Mouse (Mus musculus): ENCODE data around the gene Znrf3. TPM values are rescaled to one million over a fixed set of nuclear protein-coding genes. Genes with fewer than 3 reads are reported as not detected.

Gene Znrf3
- polyA plus RNA-seq, 1 experiment = 2.3 TPM

DNA sequence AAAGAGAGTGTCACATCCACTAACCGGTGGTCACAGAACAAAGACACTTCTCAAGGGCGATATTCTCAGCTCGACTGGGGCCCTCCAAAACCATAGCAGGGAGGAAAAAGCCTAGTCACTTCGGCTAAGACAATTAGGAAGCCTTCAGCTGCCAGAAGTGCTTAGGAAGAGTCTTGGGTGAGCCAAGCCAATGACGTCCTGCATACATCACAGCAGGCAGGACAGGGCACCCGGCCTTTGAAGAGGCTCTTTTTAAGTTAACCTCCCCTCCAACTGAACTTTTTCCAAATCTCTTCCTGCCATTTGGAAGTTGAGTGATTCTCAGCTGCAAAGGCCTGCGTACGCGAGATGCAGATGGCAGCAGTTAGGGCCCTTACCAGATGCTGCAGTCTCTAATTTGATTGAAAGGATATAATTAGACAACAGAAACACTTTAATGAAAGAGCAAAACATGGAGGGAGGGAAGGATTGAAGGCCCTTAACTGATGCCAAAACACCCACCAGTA lies 189.1 kb downstream of the Znrf3 start:
- TF ChIP-seq GATA1 (IDR thresholded peaks at IDR 0.05; ENCODE audit: low read length) = no peak

DNA sequence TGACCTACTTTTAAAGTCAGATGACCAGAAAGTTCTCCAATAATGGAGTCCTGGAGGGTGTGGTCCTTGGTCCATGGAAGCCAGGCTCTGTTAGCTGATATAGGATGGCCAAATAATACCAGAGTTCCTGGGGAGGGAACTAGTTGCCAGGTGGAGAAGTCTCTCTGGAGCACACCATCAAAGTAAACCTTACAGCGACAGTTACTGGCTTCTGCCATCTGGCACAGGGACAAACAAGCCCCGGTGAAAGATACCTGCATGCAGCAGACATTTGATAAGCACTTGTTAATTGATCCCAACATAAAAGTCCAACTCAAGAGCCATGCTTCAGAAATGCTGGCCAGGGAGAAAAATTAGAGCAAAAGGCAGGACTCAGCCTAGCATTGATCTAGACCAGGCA lies 190.6 kb downstream of the Znrf3 start:
- no peak for TF ChIP-seq GATA1 (IDR thresholded peaks at IDR 0.05; ENCODE audit: low read length)

DNA sequence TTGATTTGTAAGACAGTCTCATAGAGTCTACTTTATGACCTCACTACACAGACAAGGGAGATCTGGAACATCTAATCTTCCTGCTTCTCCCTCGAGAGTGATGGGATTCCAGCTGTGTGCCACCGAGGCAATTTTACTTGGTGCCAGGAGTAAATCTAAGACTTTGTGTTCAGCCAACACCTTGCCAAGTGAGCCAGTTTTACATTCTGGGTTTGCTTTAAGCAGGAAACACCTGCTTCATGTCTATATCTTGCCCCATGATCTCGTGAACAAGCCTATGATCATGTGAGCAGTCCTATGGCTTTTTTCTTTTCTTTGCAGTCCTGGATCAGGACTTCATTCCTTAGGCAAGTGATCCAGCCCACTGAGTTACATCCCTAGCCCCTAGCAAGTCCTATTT lies 191.1 kb downstream of the Znrf3 start:
- TF ChIP-seq GATA1 (IDR thresholded peaks at IDR 0.05; ENCODE audit: low read length) = no peak

DNA sequence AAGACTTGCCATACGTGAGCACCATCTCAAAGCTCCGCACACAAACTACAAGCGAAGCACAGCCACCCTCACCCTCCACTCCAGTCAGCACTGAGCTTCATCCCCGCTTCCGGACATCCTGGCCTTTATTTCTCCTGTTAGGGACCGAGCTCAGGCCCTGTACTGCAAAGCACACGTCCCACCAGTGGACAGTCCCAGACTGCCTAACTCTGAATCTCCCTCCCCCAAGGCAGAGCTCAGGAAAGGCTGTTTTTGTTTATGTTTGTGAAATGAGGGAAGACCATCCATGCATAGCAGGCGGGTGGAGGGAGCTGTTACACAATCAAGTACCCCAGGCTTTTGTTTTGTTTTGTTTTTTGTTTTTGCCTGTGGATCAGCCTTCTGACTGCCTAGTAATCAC lies 191.9 kb downstream of the Znrf3 start:
- TF ChIP-seq GATA1 (IDR thresholded peaks at IDR 0.05; ENCODE audit: low read length) = no peak

DNA sequence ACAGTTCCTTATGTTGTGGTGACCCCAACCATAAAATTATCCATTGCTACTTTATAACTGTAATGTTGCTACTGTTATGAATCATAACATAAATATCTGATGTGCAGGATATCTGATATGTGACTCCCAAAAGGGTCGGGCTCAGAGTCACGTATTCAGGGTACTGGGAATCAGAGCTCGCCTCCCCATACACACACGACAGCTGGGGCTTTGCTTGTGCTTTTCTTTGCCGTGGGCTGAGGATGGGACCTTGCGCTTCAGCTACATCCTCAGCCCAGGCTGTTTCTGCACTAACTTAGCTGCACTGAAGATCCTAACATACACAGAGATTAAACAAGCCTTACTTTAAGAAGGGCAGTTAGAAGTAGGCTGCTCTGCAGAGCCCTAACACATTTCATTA lies 193.5 kb downstream of the Znrf3 start:
- TF ChIP-seq GATA1 (IDR thresholded peaks at IDR 0.05; ENCODE audit: low read length) = no peak

DNA sequence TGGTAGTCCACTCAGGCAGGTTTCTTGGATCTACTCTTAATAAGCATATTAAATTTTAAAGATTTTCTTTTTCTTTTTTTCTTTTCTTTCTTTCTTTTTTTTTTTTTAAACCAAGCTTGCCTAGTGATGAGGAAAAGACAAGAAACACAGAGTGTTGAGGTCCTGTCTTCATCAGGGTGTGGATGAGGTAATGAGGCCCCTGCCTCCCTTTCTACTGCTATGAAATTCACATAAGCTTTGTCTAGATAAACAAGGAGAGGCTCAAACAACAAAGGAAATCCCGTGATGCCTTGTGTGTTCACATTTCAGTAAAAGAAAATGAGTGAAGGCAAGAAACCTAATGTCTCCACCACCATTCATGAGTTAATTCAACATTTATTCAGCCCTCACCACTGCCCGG lies 196.4 kb downstream of the Znrf3 start:
- no peak for TF ChIP-seq GATA1 (IDR thresholded peaks at IDR 0.05; ENCODE audit: low read length)

DNA sequence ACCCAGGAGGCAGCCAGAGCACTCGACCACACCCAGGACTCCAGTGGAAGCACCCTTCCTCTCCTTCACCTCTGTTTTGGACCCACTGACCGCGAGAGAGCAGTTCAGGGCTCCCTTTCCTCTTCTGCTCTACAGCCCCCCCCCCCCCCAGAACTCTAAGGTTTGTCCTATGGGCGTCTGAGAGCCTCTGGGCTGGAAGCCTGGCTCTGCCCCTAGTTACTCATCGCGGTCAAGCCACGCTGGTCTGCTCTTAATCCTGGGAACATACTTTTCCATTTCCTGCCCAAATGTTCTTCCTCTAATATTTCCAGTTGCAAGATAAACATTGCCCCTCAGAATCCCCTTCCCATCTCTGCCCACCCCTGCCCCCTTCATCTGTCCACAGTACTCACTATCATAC lies 199.2 kb downstream of the Znrf3 start:
- no peak for TF ChIP-seq GATA1 (IDR thresholded peaks at IDR 0.05; ENCODE audit: low read length)

DNA sequence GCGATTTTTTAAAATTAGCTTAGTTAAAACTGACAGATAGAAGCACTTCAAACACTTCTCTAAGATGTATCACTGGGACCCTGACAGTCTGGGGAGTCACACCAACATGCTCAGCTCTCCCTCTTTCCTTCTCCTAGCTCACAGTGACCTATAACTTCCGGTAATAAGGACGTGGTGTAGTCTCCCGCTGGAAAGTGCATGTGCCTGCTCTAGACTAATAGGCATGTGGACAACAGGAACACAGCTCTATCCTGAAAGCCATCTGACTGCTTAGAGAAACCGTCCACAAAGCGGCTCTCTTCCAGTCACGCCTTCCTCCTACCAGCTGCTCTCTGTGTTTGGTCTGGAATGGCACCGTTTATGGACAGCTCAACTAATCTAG lies 199.9 kb downstream of the Znrf3 start:
- no peak for TF ChIP-seq GATA1 (IDR thresholded peaks at IDR 0.05; ENCODE audit: low read length)

DNA sequence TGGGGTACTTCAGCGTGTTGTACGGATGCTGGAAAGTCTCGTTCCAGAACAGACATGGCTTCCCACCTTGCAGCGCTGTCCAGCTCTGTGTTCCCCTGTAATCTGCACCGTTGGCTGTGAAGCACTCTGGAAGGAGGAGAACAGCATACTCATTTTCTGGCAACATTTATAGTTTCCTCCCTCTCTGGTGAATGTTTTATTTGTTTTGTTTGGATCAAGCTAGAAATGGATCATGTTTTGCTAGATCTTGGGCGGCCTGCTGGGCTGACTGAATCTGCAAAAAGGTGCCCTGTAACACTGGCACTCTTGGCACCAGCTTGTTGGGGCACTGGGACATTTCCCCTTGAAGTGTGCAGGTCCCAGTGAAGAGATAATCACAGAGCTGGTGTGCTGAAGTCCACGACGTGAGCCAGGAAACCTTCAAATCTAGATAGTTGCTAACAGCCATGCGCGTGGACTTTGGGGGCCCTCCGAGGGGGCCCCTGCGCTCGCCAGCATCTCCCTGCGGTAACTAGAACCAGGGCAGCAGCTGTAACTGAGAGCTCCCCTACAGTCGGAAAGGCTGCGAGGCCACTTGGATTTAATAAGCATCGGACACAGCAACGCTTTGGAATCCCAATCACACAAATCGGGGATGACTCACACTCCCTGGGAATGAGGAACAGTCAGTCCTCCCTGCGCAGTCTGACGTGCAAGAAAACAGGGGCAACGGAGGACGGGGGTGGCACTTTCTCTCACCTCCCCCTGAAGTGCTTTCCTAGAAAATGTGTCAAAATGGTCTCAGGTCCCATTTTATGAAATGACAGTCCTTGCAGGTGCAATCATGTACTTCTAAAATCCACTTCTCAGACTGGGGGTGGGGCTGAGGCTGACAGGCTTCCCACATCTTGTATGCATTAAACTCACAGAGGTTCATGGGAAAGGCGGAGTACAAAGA lies 200.6 kb downstream of the Znrf3 start:
- TF ChIP-seq GATA1 (IDR thresholded peaks at IDR 0.05; ENCODE audit: low read length) = no peak

DNA sequence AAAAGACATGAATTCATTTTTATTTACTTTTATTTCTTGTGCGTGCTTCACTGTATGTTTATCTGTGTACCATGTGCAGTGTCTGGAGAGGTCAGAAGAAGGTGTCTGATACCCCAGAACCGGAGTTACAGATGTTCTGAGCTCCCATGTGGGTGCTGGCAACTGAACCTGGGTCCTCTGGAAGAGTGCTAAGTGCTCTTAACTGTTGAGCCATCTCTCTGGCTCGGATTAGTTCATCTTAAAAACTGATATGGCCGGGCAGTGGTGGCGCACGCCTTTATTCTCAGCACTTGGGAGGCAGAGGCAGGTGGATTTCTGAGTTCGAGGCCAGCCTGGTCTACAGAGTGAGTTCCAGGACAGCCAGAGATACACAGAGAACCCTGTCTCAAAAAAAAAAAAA lies 201.4 kb downstream of the Znrf3 start:
- TF ChIP-seq GATA1 (IDR thresholded peaks at IDR 0.05; ENCODE audit: low read length) = no peak

DNA sequence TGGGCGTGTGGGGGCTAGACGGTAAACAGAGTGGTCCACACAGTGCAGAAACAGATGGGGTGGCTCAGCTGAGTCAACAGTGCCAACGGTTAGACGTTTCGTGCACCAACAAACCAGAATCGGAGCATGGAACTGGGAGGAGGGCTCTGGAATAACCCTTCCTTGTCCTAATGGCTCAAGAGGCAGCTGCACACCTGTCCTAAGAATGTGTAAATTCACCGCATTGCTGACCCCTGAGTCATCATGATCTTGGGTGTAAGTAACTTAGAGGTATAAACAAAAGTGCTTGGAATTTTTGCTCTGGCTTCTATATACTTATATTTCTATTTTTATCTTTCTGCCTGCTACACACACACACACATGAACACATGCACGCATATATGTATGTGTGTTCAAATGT lies 202.5 kb downstream of the Znrf3 start:
- no peak for TF ChIP-seq GATA1 (IDR thresholded peaks at IDR 0.05; ENCODE audit: low read length)

DNA sequence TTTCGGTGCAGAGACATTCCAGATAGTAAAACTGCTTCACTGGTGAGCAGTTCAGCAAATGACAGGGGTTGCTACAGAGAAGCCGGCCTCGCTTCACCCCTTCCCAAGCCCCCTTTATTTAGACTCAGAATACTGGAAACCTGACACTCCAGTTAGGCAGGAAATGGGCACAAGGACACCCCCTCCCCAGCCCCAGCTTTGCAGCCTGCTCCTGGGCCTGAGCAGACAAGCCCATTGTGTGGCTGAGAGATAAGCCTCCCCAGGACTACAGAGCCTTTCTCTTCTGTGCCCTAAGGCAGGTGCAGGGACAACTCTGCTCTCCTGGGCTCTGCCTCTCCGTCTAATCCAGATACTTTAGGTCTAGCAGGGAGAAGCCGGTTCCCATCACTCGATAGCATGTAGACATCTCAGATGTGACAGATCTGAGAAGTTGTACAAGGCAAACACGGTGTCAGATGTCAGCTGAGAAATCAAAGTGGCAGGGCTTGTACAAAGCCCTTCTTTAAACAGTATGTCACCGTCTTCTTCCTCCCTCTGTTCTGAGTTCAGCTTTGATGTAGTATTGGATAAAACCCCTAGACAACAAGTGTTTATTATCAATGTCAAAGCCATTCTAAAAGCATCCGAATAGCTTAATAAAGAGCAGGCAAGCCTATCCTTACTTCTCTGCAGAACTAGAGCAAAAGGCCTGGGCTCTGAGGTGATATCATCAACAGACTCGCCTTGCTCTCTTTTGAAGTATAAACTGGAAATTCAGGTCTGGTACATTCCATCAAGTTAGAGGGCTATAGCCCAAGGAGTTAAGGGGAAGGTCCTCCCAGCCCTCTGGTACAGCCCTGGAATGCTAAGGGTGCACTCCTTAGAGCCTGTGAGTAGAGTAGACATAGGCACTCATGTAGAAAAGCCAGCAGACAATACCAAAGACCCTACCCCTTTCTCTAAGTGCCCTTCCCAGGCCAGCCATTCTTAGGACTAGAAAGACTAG lies 204.6 kb downstream of the Znrf3 start:
- TF ChIP-seq GATA1 (IDR thresholded peaks at IDR 0.05; ENCODE audit: low read length) = no peak

Other genes starting within 250 kb of the Znrf3 start
- 1.1 TPM in 2 replicates for gene Kremen1, start 183.3 kb downstream of the Znrf3 start, polyA plus RNA-seq (2012)
- gene Xbp1, start 75.8 kb upstream of the Znrf3 start, polyA plus RNA-seq (2012) = 26.3 and 35.3 TPM in 2 replicates
- 8.7 and 8.9 TPM in 2 replicates for gene Ccdc117, start 97.3 kb upstream of the Znrf3 start, polyA plus RNA-seq (2012)
- gene Ankrd36, start 124.8 kb upstream of the Znrf3 start, polyA plus RNA-seq (2012) = 0.10 TPM in 1 of 2 replicates, not detected in the other